Mouse (Mus musculus) testis, adult 2 months (tissue): ENCODE data around the gene Wrnip1. TPM values are rescaled to one million over a fixed set of nuclear protein-coding genes. Genes with fewer than 3 reads are reported as not detected.

Experiments
- H3K27ac ChIP-seq: fragments of 200-500 bp; 2 replicates; pipeline ENCODE4 v1.5.1; 2012; ENCODE audit warnings: low read depth, low read length; ENCODE audit not compliant: control insufficient read depth, insufficient read depth
- H3K27me3 ChIP-seq: fragments of 200-500 bp; 2 replicates; pipeline ENCODE4 v1.6.1; 2012; ENCODE audit warnings: mild to moderate bottlenecking, low read length, moderate library complexity; ENCODE audit not compliant: control insufficient read depth, insufficient read depth
- H3K36me3 ChIP-seq: fragments of 200-500 bp; 2 replicates; pipeline ENCODE4 v1.6.1; 2012; ENCODE audit warnings: mild to moderate bottlenecking, low read length; ENCODE audit not compliant: control insufficient read depth, insufficient read depth
- H3K4me1 ChIP-seq: fragments of 200-500 bp; 2 replicates; pipeline ENCODE4 v1.6.1; 2012; ENCODE audit warnings: low read length; ENCODE audit not compliant: control insufficient read depth, insufficient read depth
- H3K4me3 ChIP-seq: fragments of 200-500 bp; 2 replicates; pipeline ENCODE4 v1.5.1; 2012; ENCODE audit warnings: low read depth, mild to moderate bottlenecking, low read length, moderate library complexity, mixed read lengths; ENCODE audit not compliant: control insufficient read depth
- CTCF ChIP-seq: fragments of 200-500 bp; IDR thresholded peaks from 2 replicates; pipeline ENCODE4 v1.5.1; 2012; ENCODE audit warnings: low read depth, mild to moderate bottlenecking, inconsistent platforms, low read length, moderate library complexity; ENCODE audit not compliant: control insufficient read depth, insufficient read depth, insufficient replicate concordance
- POLR2A ChIP-seq: fragments of 200-500 bp; IDR thresholded peaks from 2 replicates; pipeline ENCODE4 v1.6.1; 2012; ENCODE audit warnings: low read depth, mild to moderate bottlenecking, inconsistent platforms, low read length, moderate library complexity; ENCODE audit not compliant: control insufficient read depth
- polyA plus RNA-seq: library from polyadenylated mRNA; depleted of rRNA; stranded (reverse); fragments of >200 nt; gene quantifications from 2 replicates; pipeline ENCODE4 v1.2.3, GENCODE M21; 2012

Wrnip1 gene
- polyA plus RNA-seq, 1 experiment: 6.5 TPM

- Histone ChIP-seq H3K27me3 (no peaks in the 10 kb centered on the region), H3K36me3 (no peaks in the 10 kb centered on the region), H3K27ac (no peak overlapping the region), H3K4me1 (peaks cover 7% of the 10 kb centered on the region), H3K4me3 (no peak overlapping the region)
- TF ChIP-seq CTCF: no peak
- no peak for TF ChIP-seq POLR2A
Measured at GRCm38 (mm10) chr13:32807624-32808023, 5.8 kb downstream of the Wrnip1 start.

DNA sequence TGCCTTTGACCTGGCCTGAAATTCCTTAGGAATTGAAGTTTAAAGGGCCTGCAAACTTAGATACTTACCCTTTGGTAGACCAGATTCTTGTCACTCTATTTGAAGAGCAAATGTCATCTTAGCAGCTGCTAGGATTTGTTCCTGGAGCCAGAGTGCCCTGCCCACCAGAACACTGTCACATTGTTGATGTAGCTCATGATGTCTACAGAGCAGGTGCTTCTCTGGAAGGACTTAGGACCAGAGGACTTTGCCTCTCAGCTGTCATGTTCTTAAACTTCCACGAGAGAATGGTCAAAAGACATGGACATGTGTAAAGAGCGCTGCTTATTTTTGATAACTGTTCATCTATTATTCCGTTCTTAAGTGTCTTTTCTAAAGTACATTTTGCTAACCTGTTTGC lies 17.4 kb downstream of the Wrnip1 start:
- no peaks in the 10 kb centered on the region for H3K27me3 ChIP-seq
- H3K27ac ChIP-seq: no peak overlapping the region
- H3K36me3 ChIP-seq: no peaks in the 10 kb centered on the region
- H3K4me3 ChIP-seq: no peak overlapping the region
- no peaks in the 10 kb centered on the region for H3K4me1 ChIP-seq
- TF ChIP-seq POLR2A (no peak), CTCF (no peak)

- TF ChIP-seq CTCF (no peak), POLR2A (no peak)
- Histone ChIP-seq H3K27ac (no peak overlapping the region), H3K4me1 (no peaks in the 10 kb centered on the region), H3K27me3 (no peaks in the 10 kb centered on the region), H3K4me3 (no peak overlapping the region), H3K36me3 (no peaks in the 10 kb centered on the region)
Measured at GRCm38 (mm10) chr13:32819926-32820325, 18.1 kb downstream of the Wrnip1 start.

- no peak for TF ChIP-seq POLR2A
- no peak for TF ChIP-seq CTCF
- Histone ChIP-seq H3K36me3 (no peaks in the 10 kb centered on the region), H3K4me1 (no peaks in the 10 kb centered on the region), H3K27ac (no peak overlapping the region), H3K4me3 (no peak overlapping the region), H3K27me3 (no peaks in the 10 kb centered on the region)
Measured at GRCm38 (mm10) chr13:32821671-32822070, 19.8 kb downstream of the Wrnip1 start.

GRCm38 (mm10) chr13:32823126-32823525 lies 21.3 kb downstream of the Wrnip1 start:
- Histone ChIP-seq H3K4me1 (no peaks in the 10 kb centered on the region), H3K27ac (no peak overlapping the region), H3K4me3 (no peak overlapping the region)

GRCm38 (mm10) chr13:32824377-32825330 lies 22.8 kb downstream of the Wrnip1 start:
- TF ChIP-seq CTCF (no peak), POLR2A (no peak)
- Histone ChIP-seq H3K27ac (no peak overlapping the region), H3K4me3 (no peak overlapping the region), H3K27me3 (no peaks in the 10 kb centered on the region), H3K4me1 (no peaks in the 10 kb centered on the region), H3K36me3 (no peaks in the 10 kb centered on the region)

More at GRCm38 (mm10) chr13:32823126-32823525, 21.3 kb downstream of the Wrnip1 start:
- TF ChIP-seq POLR2A (no peak), CTCF (no peak)
- Histone ChIP-seq H3K36me3 (no peaks in the 10 kb centered on the region), H3K27me3 (no peaks in the 10 kb centered on the region)

GRCm38 (mm10) chr13:32825546-32825945 lies 23.7 kb downstream of the Wrnip1 start:
- Histone ChIP-seq H3K4me1 (no peaks in the 10 kb centered on the region), H3K36me3 (no peaks in the 10 kb centered on the region), H3K4me3 (no peak overlapping the region), H3K27me3 (no peaks in the 10 kb centered on the region), H3K27ac (no peak overlapping the region)
- no peak for TF ChIP-seq CTCF
- TF ChIP-seq POLR2A: no peak
